Mouse (Mus musculus): ENCODE results near the gene Wdr18.

Gene Wdr18

DNA sequence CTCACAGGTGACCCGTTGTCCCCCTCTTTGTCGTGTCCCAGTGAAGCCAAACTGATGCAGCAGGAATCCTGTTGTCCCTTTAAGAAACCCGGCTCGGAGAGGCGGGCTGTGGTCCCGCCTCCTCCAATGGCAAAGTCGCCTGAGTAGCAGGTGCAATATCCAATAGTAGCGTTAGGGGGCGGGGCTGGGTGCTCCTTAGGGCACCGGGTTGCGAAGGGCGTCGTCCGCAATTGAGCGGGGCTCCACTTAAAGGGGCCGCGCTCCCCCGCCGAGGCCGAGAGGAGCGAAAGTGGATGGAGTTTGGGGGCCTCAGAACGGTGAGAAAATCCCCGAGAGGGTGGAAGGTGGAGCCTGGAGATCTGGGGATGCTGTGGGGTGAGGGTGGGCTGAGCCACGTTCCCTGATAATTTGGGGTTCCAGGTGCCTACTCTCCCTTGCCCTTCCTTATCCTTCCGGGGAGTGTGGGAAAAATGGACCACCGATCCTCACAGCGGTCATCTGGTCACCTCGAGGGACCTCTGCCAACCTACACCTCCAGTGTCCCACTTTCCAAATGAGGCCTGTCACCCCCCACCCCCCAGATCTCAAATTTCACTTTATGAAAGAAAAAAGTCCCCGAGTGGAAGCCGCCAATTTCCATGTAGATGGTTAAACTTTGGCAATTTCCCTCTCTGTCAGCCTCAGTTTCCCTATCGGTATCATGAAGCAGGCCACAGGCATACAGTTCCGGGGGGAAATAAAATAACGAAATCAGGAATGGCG lies 36.5 kb downstream of the Wdr18 start, which contains the start of gene Abca7:
Gene Abca7, plus strand, starts transcription at position 223 of the 762 bp plus-strand sequence.
- peak; percentile 99 for DNase-seq (ENCODE audit: low spot score in 2 of 2)

DNA sequence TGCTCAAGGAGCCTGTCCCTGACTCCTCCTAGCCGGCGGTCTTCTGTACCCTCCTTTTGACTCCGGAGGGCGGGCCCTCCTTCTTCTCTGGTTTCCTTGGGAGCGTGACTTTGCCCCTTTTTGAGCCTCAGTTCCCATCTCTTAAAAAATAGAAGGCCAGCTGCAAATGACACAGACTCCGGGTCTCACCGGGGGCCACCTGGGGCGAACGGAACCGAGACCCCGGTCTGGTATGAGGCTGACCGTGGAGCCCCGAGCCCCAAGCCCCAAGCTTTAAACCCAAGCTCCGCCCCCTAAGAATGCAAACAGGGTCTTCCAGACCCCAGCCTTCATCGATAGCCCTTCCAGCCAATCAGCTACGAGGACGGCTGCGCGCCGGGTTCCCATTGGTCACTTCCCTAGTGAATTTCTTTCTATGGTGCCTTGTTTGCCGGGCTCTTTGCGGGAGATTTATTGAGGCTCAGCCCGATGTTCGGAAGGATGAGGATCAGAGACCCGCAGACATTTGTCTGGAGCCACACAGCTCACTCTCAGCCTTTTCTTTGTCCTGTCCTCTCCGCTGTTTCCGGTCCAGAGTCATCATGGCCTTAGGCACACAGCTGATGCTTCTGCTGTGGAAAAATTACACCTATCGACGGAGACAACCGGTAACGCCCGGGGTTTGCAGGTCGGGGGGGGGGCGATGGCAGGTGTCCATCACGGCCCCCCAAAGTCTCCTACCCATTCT lies 37.2 kb downstream of the Wdr18 start:
- DNase-seq (ENCODE audit: low spot score in 2 of 2) = peak; percentile 81 to 82

DNA sequence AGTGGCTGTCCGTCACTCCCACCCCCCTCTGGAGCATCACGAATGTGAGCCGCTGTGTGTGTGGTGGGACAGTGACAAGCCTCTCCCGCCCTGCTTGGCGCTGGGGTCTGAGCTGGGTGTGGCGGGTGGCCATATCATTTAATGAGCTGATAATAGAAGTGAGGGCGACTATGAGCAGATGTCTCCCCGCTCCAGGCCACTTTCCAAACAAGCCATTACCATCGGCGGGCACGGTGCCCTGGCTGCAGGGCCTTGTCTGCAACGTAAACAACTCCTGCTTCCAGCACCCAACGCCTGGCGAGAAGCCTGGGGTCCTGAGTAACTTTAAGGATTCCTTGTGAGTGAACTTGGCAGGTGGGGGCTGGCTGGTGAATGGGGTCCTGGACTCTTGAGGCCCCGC lies 37.9 kb downstream of the Wdr18 start:
- DNase-seq (ENCODE audit: low spot score in 2 of 2) = peak; percentile 36 to 45

DNA sequence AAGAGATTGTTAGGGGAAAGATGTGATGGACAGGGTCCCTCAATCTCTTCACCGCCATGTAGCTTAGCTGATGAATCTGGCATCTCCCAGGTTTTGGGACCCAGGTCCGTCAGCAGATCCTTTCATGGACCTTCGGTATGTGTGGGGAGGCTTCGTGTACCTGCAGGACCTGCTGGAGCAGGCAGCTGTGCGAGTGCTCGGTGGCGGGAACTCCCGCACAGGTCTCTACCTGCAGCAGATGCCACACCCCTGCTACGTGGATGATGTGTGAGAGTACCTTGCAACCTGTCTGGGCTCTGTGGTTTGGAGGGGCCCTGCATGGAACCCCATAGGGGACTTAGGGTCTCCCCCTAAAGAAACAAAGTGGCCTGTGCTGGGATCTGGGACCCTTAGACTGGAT lies 42.0 kb downstream of the Wdr18 start:
- no peak for DNase-seq (ENCODE audit: low spot score in 2 of 2)

DNA sequence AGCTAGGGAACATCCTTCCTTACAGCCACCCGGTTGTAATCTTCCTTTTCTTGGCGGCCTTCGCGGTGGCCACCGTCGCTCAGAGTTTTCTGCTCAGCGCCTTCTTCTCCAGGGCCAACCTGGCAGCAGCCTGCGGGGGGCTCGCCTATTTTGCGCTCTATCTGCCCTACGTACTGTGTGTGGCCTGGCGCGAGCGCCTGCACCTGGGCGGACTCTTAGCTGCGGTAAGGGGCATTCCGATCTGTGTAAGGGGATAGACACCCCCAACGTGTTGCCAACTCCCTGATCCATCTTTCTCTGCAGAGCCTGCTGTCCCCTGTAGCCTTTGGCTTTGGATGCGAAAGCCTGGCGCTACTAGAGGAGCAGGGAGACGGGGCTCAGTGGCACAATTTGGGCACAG lies 42.9 kb downstream of the Wdr18 start:
- no peak for DNase-seq (ENCODE audit: low spot score in 2 of 2)

DNA sequence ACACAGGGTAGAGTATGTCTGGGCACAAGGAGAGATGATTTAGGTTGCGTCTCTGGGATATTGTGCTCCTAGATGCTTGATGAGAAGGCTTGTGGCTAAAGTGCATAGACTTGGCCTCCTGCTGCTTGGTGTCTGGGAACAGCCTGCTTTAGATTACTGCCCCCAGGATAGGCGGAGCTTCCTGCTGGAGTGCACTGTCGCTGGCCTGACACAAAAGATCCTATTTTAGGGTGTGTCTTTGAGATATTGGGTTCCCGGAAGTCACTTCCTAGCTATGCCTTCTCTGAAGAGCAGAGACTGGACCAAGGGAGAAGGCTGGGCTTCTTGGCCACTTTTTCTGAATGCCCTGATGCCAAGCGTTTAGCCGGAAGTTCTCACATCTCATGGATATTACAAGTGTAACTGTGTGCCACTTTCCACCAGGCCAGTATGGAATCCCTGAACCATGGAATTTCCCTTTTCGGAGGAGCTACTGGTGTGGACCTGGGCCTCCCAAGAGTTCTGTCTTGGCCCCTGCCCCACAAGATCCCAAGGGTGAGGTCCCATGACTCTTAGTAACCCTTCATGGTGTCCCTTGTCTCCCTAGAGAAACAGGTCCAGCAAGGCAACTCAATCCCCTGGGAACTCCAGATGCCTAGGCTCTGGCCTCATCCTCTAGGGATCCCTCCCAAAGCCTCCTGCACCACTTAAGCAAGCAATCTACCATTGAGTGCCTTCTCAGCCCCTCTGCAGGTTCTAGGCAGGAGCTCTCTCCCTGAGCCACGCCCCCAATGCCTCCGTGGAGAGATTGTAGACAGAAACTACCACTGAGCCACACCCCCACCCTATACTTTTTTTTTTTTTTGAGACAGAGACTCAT lies 43.7 kb downstream of the Wdr18 start:
- peak in 1 of 2 experiments; percentile 47 for DNase-seq (ENCODE audit: low spot score in 2 of 2)

DNA sequence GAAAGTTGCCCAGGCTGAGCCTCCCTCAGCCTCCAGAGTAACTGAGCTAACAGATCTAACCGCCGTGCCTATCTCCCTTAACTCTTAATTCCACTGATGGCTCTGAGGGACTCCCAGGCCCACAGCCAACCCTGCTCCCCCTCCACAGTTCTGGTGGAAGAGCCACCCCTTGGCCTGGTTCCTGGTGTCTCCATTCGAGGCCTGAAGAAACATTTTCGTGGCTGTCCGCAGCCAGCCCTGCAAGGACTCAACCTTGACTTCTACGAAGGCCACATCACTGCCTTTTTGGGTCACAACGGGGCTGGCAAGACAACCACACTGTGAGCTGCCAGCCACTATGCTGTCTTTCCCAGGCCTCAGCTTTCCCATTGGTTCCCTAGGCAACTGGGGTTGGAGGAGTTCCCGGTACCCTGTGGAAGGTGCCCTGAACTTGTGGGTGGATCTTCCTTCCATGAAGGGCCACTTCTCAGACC lies 44.3 kb downstream of the Wdr18 start:
- DNase-seq (ENCODE audit: low spot score in 2 of 2) = no peak

DNA sequence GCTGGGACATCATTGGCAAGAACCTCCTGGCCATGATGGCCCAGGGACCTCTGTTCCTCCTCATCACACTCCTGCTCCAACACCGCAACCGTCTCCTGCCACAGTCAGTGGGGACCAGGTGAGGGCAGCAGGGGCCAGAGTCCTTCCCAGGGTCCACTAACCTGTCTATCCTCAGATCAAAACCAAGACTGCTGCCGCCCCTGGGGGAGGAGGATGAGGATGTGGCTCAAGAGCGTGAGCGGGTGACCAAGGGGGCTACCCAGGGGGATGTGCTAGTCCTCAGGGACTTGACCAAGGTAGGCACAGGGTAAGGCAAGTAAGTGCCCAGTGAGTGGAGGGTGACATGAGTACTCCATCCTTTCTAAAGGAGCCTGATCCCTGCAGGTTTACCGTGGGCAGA lies 51.8 kb downstream of the Wdr18 start:
- DNase-seq (ENCODE audit: low spot score in 2 of 2) = no peak

DNA sequence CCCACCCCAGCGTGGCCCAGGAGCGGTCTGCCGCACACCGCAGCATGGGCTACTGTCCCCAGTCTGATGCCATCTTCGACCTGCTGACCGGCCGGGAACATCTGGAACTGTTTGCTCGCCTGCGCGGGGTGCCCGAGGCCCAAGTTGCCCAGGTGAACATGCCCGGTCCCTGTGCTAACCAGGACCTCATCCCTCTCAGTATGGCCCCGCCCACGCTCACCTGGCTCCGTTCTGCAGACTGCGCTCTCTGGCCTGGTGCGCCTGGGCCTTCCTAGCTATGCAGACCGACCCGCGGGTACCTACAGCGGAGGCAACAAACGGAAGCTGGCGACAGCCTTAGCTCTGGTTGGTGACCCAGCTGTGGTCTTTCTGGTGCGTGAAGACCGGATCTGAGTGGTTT lies 53.7 kb downstream of the Wdr18 start:
- no peak for DNase-seq (ENCODE audit: low spot score in 2 of 2)

DNA sequence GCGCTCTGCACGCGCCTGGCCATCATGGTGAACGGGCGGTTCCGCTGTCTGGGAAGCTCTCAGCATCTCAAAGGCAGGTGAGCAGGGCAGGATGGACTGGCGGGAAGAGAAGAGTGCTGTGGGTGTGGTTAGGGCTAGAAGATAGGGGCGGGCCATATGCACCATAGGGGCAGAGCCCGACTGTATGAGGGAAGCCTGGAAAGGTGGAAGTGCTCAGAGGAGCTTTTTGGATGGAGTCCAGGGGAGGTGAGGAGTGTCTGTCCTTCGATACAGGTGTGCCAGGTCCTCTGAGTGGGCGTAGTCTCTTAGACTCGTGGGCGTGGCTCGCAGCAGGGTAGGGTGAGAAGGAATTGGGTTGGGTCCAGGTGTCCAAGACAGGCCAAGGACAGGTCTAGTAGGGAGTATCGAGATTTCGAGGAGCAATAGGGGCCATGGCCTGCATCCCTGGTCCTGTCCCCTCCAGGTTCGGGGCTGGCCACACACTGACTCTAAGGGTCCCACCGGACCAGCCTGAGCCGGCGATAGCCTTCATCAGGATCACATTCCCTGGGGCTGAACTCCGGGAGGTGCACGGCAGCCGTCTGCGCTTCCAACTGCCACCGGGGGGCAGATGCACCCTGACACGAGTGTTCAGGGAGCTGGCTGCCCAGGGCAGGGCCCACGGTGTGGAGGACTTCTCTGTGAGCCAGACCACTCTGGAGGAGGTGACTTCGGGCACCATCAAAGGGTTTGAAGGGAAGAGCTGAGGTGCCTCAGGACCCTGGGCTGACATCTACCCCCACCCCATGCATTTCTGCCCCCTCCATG lies 54.7 kb downstream of the Wdr18 start:
- peak in 1 of 2 experiments; percentile 60 for DNase-seq (ENCODE audit: low spot score in 2 of 2)

DNA sequence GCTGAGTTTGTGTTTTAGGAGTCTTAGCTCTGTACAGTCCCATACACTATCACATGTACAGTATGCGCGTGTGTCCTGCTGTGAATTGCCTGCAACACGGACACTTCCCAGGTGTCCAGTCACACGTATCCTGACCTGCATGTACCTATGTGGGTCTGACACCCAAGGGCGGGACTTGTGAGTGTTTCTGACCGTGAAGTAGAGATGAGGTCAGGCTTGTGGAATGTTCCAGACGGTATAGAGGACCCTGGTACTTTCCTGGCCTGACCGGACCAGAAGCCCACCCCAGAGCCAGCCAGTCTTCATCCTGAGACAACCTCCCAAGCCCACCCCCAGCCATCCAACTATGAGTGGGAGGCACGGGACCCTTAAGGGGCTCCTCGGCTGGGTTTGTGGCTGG lies 55.6 kb downstream of the Wdr18 start:
- DNase-seq (ENCODE audit: low spot score in 2 of 2) = no peak

DNA sequence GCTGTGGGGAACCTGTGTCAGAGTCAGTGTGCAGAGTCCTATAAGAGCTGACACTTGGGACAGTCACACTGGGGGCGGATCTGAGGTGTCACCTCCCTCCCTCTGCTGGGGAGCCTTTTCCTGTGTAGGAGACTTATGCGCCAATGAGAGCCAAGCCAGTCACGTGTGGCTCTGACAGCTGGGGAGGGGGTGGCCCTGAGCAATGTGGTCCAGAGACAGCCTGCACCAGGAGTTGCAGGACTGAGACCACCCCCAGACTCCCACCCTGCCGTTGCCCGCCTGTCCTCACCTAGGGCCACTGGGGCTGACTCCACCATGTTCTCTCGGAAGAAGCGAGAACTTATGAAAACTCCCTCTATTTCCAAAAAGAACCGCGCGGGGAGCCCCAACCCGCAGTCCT lies 56.6 kb downstream of the Wdr18 start, which contains the start of gene Arhgap45:
Gene Arhgap45, plus strand, starts transcription at position 143 of the 400 bp plus-strand sequence.
- peak; percentile 70 to 85 for DNase-seq (ENCODE audit: low spot score in 2 of 2)

DNA sequence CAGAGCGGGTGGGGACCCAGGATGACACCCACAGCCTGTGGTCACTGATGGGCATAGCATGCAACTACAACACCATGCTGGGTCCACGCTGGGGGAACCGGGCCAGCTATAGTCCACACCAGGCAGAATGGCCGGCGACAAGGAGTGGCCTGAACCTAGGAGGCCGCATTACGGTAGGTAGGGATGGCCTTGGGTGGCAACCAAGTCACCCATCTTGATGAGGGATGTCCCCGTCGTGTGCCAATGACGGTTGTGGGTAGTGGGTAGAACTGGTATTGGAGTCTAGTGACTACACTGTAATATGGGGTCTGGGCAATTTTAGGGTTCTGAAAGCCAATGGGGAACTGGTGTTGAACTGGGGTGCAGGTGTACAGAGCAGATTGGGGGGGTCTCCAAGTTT lies 57.0 kb downstream of the Wdr18 start:
- DNase-seq (ENCODE audit: low spot score in 2 of 2) = peak in 1 of 2 experiments; percentile 72

DNA sequence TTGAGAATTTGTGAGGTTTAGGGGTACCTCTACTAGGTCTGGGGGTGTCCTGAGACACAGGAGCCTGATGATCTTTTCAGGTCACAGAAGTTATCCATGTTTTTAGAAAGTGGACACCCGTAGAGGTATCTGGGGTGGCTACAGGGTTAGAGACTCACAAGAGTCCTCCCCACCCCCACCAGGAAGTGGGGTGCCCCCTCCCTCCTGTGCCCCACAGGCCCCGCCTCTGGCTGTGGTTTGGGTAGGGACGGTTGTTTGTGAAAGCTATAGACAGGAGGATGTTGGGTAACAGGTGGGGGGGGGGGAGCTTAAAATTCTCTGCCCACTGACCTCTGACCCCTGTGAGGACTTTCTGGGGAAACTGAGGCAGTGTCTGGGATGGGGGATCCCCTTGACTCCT lies 57.4 kb downstream of the Wdr18 start:
- peak in 1 of 2 experiments; percentile 89 for DNase-seq (ENCODE audit: low spot score in 2 of 2)

DNA sequence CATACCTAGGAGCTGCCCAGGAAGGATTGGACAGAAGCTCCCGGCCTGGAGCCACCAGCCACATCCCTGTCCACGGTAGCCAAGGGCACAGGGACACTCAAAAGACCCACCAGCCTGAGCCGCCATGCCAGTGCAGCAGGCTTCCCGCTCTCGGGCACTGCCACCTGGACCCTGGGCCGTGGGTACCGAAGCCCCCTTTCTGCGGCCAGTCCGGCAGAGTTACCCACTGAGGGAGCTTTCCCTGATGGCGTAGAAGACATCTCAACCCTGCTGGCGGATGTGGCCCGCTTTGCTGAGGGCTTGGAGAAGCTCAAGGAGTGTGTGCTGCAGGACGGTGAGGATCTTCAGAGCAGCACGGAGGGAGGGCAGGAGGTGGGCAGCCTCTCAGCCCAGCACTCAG lies 57.8 kb downstream of the Wdr18 start:
- DNase-seq (ENCODE audit: low spot score in 2 of 2) = peak; percentile 58 to 69

DNA sequence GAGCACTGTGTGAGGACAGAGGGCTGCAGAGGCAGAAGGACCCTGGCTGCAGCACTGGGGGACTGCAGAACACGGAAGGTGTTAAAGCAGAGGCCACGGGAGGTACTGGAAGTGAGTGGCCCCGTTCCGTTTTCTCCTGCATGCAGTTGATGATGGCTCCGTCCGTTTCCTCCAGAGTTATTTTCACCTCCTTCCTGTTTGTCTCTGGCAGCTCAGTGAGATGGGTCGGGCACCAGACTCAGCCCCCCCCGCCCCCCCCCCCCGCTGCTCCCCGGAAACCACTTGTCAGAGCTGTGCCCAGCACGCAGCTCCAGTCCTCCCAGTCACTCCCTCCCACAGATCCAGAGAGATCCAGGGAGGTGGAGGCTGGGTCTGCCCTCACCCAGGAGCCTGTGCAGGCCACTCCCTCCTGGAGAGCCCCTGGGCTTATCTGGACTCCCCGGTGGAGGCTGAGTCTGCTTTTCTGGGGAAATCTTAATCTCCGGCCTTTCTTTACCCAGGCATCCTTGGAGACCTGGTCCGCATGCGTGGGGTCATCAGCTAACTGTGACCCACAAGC lies 58.9 kb downstream of the Wdr18 start:
- peak; percentile 56 to 66 for DNase-seq (ENCODE audit: low spot score in 2 of 2)

DNA sequence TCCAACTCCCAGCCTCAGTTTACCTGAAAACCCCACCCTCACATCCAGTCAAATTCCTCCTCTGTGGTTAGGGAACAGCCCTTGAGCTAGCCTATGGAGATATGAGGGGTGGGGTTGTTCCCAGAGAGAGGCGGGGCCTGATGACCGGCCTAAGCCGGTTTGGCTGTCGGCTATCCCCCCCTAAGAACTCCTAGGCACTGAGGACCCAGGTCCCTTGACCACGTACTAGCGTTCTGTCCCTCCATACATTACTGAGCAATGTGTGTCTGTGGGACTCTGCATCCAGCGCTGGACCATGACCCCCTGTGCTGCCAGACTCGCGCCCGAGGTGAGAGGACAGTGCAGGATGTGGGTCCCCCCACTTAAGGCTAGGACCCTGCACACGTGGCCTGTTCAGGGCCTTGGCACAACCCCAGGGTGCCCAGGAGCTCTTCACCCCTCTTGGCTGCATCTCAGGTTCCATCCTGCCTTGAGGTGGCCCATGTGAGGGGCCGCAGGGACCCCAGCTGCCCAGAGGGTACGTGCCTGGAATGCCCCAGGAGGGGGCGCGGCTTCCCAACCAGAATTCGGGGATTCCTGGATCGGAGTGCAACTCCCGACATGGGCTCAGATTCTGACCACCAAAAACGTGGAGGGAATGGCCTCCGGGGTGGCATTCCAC lies 59.6 kb downstream of the Wdr18 start:
- peak in 1 of 2 experiments; percentile 46 for DNase-seq (ENCODE audit: low spot score in 2 of 2)

Measured in spleen, postnatal 10 days (tissue).